Mouse (Mus musculus) lung, postnatal 0 days (tissue): Measurements from ENCODE around the gene Mesp1. TPM values are rescaled to one million over a fixed set of nuclear protein-coding genes. Genes with fewer than 3 reads are reported as not detected.

ENCODE experiments used
- ATAC-seq: fragments of 200-750 bp; cut with Nextera tagmentation; 2 replicates; pipeline ENCODE4 v1.8.0; 2017; ENCODE audit warnings: moderate library complexity
- DNase-seq: peaks from one replicate; pipeline ENCODE4 v3.0.0-alpha.2; 2016; ENCODE audit warnings: low spot score
- H3K27ac ChIP-seq: fragments of 300-500 bp; sonication (generic); 2 replicates; pipeline ENCODE4 v1.5.1; 2014; ENCODE audit warnings: antibody characterized with exemption, mild to moderate bottlenecking, low read length, mixed read lengths
- H3K27me3 ChIP-seq: fragments of 300-500 bp; sonication (generic); replicated peaks from 2 replicates; pipeline ENCODE4 v1.6.1; 2014; ENCODE audit warnings: low read length, mixed read lengths; ENCODE audit not compliant: insufficient read depth
- H3K36me3 ChIP-seq: fragments of 300-500 bp; sonication (generic); 2 replicates; pipeline ENCODE4 v1.6.1; 2014; ENCODE audit warnings: low read length, mixed read lengths; ENCODE audit not compliant: insufficient read depth
- H3K4me1 ChIP-seq: fragments of 300-500 bp; sonication (generic); 2 replicates; pipeline ENCODE4 v1.6.1; 2014; ENCODE audit warnings: antibody characterized with exemption, low read depth, low read length, mixed read lengths; ENCODE audit not compliant: insufficient read depth
- H3K4me2 ChIP-seq: fragments of 300-500 bp; sonication (generic); replicated peaks from 2 replicates; pipeline ENCODE4 v1.6.1; 2014; ENCODE audit warnings: low read depth, mild to moderate bottlenecking, low read length, moderate library complexity, mixed read lengths
- H3K4me3 ChIP-seq: fragments of 300-500 bp; sonication (generic); 2 replicates; pipeline ENCODE4 v1.5.1; 2014; ENCODE audit warnings: low read depth, low read length
- H3K9ac ChIP-seq: fragments of 300-500 bp; sonication (generic); replicated peaks from 2 replicates; pipeline ENCODE4 v1.6.1; 2014; ENCODE audit warnings: low read depth, mild to moderate bottlenecking
- H3K9me3 ChIP-seq: fragments of 300-500 bp; sonication (generic); 2 replicates; pipeline ENCODE4 v1.6.1; 2016; ENCODE audit warnings: low read length, mixed read lengths
- CTCF ChIP-seq: IDR thresholded peaks from 2 replicates; pipeline ENCODE4 v1.5.1; 2016; ENCODE audit warnings: antibody characterized with exemption, mild to moderate bottlenecking
- EP300 ChIP-seq: IDR thresholded peaks from 2 replicates; pipeline ENCODE4 v1.6.1; 2016; ENCODE audit warnings: antibody characterized with exemption, mild to moderate bottlenecking, control low read depth
- WGBS: fragments of 180-500 bp; shearing (Covaris S2); extraction: QIAGEN DNeasy Blood & Tissue Kit; methylation state at CpG from one replicate; pipeline ENCODE4 v1.1.7; 2014; 5-methylcytosine and 5-hydroxymethylcytosine counted together
- polyA plus RNA-seq: library from polyadenylated mRNA; unstranded; fragments of >200 nt; fragmentation: Nextera tagmentation; extraction: Ambion mirVana; gene quantifications from 2 replicates; pipeline ENCODE4 v1.2.1, GENCODE M21; 2015

Mesp1 gene
- polyA plus RNA-seq = 0.11 and 0.21 TPM in 2 replicates

DNA sequence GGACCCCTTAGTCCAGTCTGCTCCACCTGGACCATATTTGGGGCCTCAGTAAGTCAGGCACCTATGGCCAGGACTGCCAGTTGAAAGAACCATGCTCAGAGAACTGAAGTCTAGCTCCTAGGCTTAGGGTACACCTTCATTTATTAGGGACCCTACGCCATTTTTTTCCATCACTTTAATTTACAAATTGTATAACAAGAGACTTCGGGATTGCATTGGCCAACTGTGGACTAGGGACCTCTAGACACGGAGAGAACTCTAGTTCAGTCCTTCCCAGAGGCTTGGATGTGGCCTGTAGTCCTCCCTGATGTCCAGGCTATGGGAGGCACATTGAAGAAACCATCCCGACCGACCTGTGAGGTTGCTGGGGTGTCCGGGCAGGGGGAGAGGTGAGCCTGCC lies at the start of gene Mesp1:
TSS of gene Mesp1 (minus strand) at position 101 of the 400 bp plus-strand sequence.
- TF ChIP-seq CTCF = no peak
- TF ChIP-seq EP300 = no peak
- Histone ChIP-seq H3K27me3 (peaks cover 34% of the 10 kb centered on the region), H3K27ac (no peak within 1 kb of the TSS), H3K4me1 (no peaks in the 10 kb centered on the region), H3K4me3 (peak within 1 kb of the TSS; percentile 33), H3K4me2 (peak within 1 kb of the TSS; percentile 53), H3K36me3 (no peaks in the 10 kb centered on the region), H3K9ac (no peak within 1 kb of the TSS), H3K9me3 (no peaks in the 10 kb centered on the region)
- ATAC-seq = no peak
- no peak for DNase-seq
- 70% methylated on average over 6 of the region's 6 CpGs for WGBS

GRCm38 (mm10) chr7:79842163-79842562 lies 48.6 kb upstream of the Mesp1 start:
- WGBS = 47% methylated on average over 7 of the region's 7 CpGs
- no peak overlapping the region for H3K4me3 ChIP-seq
- H3K4me2 ChIP-seq = no peak overlapping the region
- no peak for DNase-seq
- no peak for TF ChIP-seq EP300
- TF ChIP-seq CTCF = no peak
- no peaks in the 10 kb centered on the region for H3K36me3 ChIP-seq
- H3K4me1 ChIP-seq = no peaks in the 10 kb centered on the region; the same call in 1 of the 2 replicates
- H3K27me3 ChIP-seq = 0 out of 2 replicates have a peak, but pooled peaks cover 2% of the 10 kb centered on the region
- ATAC-seq = no peak
- H3K9ac ChIP-seq = no peak overlapping the region
- no peaks in the 10 kb centered on the region for H3K9me3 ChIP-seq
- H3K27ac ChIP-seq = no peak overlapping the region

GRCm38 (mm10) chr7:79837247-79837646 lies 43.7 kb upstream of the Mesp1 start:
- H3K27me3 ChIP-seq = no peaks in the 10 kb centered on the region
- H3K4me2 ChIP-seq = no peak overlapping the region
- ATAC-seq (no peak), DNase-seq (no peak)
- H3K9ac ChIP-seq = no peak overlapping the region
- no peak for TF ChIP-seq EP300
- TF ChIP-seq CTCF = no peak
- H3K4me1 ChIP-seq = no peaks in the 10 kb centered on the region
- H3K4me3 ChIP-seq = no peak overlapping the region
- H3K27ac ChIP-seq = no peak overlapping the region
- 50% methylated on average over 2 of the region's 2 CpGs for WGBS
- H3K36me3 ChIP-seq = no peaks in the 10 kb centered on the region
- no peaks in the 10 kb centered on the region for H3K9me3 ChIP-seq

DNA sequence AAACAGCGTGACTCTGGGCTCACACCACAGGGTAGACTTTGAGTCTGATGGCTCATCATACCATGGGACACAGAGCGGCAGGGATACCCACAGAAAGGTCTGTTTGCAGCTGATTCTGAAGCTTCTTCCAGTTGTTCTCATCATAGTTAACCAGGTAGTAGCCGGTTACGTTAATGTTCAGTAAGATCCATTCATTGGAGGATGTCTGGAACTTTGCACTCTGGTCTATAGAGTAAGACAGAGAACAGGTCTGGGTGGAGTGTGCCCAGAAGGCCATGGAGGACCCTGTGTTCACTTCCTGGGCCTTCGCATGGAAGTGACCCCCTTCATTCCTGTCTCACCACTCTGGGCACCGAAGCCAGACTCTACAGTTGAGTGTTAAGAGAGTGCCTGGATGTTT lies 41.6 kb upstream of the Mesp1 start:
- no peak for TF ChIP-seq EP300
- TF ChIP-seq CTCF = no peak
- Histone ChIP-seq H3K4me2 (no peak overlapping the region), H3K9ac (no peak overlapping the region), H3K4me1 (no peaks in the 10 kb centered on the region), H3K4me3 (no peak overlapping the region), H3K27ac (no peak overlapping the region), H3K36me3 (no peaks in the 10 kb centered on the region), H3K9me3 (no peaks in the 10 kb centered on the region), H3K27me3 (no peaks in the 10 kb centered on the region)
- DNase-seq (no peak), ATAC-seq (no peak)
- 91% methylated on average over 6 of the region's 6 CpGs for WGBS

GRCm38 (mm10) chr7:79832980-79833379 lies 39.4 kb upstream of the Mesp1 start:
- Histone ChIP-seq H3K4me3 (no peak overlapping the region), H3K27ac (no peak overlapping the region), H3K4me1 (no peaks in the 10 kb centered on the region), H3K9me3 (no peaks in the 10 kb centered on the region), H3K36me3 (no peaks in the 10 kb centered on the region), H3K27me3 (no peaks in the 10 kb centered on the region), H3K4me2 (no peak overlapping the region), H3K9ac (no peak overlapping the region)
- DNase-seq (no peak), ATAC-seq (no peak)
- TF ChIP-seq CTCF (no peak), EP300 (no peak)

- no peaks in the 10 kb centered on the region for H3K9me3 ChIP-seq
- H3K4me2 ChIP-seq = no peak overlapping the region
- no peaks in the 10 kb centered on the region for H3K4me1 ChIP-seq
- peak overlapping the region; percentile 74 for H3K27ac ChIP-seq
- no peak overlapping the region for H3K4me3 ChIP-seq
- TF ChIP-seq EP300 (no peak), CTCF (no peak)
- peak; percentile 62 for ATAC-seq
- DNase-seq = peak; percentile 77
- no peaks in the 10 kb centered on the region for H3K36me3 ChIP-seq
- no peaks in the 10 kb centered on the region for H3K27me3 ChIP-seq
- 22% methylated on average over 6 of the region's 6 CpGs for WGBS
- H3K9ac ChIP-seq = no peak overlapping the region
Observed at GRCm38 (mm10) chr7:79831585-79831984, 38.0 kb upstream of the Mesp1 start.

- Histone ChIP-seq H3K9ac (no peak overlapping the region), H3K27me3 (no peaks in the 10 kb centered on the region), H3K36me3 (no peaks in the 10 kb centered on the region), H3K4me2 (no peak overlapping the region), H3K27ac (peak overlapping the region; percentile 74), H3K4me1 (no peaks in the 10 kb centered on the region), H3K9me3 (no peaks in the 10 kb centered on the region), H3K4me3 (no peak overlapping the region)
- 41% methylated on average over 6 of the region's 6 CpGs for whole genome bisulfite sequencing
- TF ChIP-seq EP300 (peak; percentile 63), CTCF (no peak)
- DNase-seq = peak; percentile 80
- peak; percentile 86 for ATAC-seq
Observed at GRCm38 (mm10) chr7:79831145-79831544, 37.6 kb upstream of the Mesp1 start.
